Mouse (Mus musculus) hindbrain, postnatal 0 days (tissue): ENCODE results near the gene Dynlt1c. TPM values are rescaled to one million over a fixed set of nuclear protein-coding genes. Genes with fewer than 3 reads are reported as not detected.
"Not testable (repeated sequence)": the region's sequence is repeated elsewhere in the genome, so short reads cannot be mapped to it uniquely, and the experiment has no call there.

Experiments used
- ATAC-seq: fragments of 200-750 bp; cut with Nextera tagmentation; 2 replicates; pipeline ENCODE4 v1.8.0; 2017; ENCODE audit warnings: mild to moderate bottlenecking, moderate TSS enrichment, moderate library complexity
- DNase-seq: peaks from one replicate; pipeline ENCODE4 v3.0.0-alpha.2; 2015; ENCODE audit warnings: low spot score
- H3K27ac ChIP-seq: fragments of 300-500 bp; sonication (generic); 2 replicates; pipeline ENCODE4 v1.5.1; 2014; ENCODE audit warnings: mild to moderate bottlenecking
- H3K27me3 ChIP-seq: fragments of 300-500 bp; sonication (generic); 2 replicates; pipeline ENCODE4 v1.6.1; 2014; ENCODE audit warnings: low read length, mixed read lengths; ENCODE audit not compliant: insufficient read depth
- H3K36me3 ChIP-seq: fragments of 300-500 bp; sonication (generic); 2 replicates; pipeline ENCODE4 v1.6.1; 2014; ENCODE audit warnings: low read length, mixed read lengths; ENCODE audit not compliant: insufficient read depth
- H3K4me1 ChIP-seq: fragments of 300-500 bp; sonication (generic); 2 replicates; pipeline ENCODE4 v1.6.1; 2014; ENCODE audit warnings: antibody characterized with exemption, low read length, mixed read lengths; ENCODE audit not compliant: insufficient read depth
- H3K4me2 ChIP-seq: fragments of 300-500 bp; sonication (generic); 2 replicates; pipeline ENCODE4 v1.6.1; 2014; ENCODE audit warnings: low read depth, mild to moderate bottlenecking, low read length, moderate library complexity, mixed read lengths
- H3K4me3 ChIP-seq: fragments of 300-500 bp; sonication (generic); 2 replicates; pipeline ENCODE4 v1.5.1; 2014; ENCODE audit warnings: low read length
- H3K9ac ChIP-seq: fragments of 300-500 bp; sonication (generic); replicated peaks from 2 replicates; pipeline ENCODE4 v1.6.1; 2014; ENCODE audit warnings: mild to moderate bottlenecking, low read length, moderate library complexity, mixed read lengths
- H3K9me3 ChIP-seq: fragments of 300-500 bp; sonication (generic); 2 replicates; pipeline ENCODE4 v1.6.1; 2016; ENCODE audit warnings: low read length, mixed read lengths
- WGBS: fragments of 180-500 bp; shearing (Covaris S2); extraction: QIAGEN DNeasy Blood & Tissue Kit; methylation state at CpG from one replicate; pipeline ENCODE4 v1.1.7; 2014; 5-methylcytosine and 5-hydroxymethylcytosine counted together
- polyA plus RNA-seq: library from polyadenylated mRNA; unstranded; fragments of >200 nt; fragmentation: Nextera tagmentation; extraction: Ambion mirVana; gene quantifications from 2 replicates; pipeline ENCODE4 v1.2.1, GENCODE M21; 2015
- total RNA-seq: library from RNA; depleted of rRNA; stranded (reverse); fragments of >200 nt; gene quantifications from 2 replicates; pipeline ENCODE4 v1.2.3, GENCODE M21; 2014; rRNA removed

Gene Dynlt1c
- total RNA-seq (15.4 and 20.5 TPM in 2 replicates), polyA plus RNA-seq (14.7 and 22.5 TPM in 2 replicates)

DNA sequence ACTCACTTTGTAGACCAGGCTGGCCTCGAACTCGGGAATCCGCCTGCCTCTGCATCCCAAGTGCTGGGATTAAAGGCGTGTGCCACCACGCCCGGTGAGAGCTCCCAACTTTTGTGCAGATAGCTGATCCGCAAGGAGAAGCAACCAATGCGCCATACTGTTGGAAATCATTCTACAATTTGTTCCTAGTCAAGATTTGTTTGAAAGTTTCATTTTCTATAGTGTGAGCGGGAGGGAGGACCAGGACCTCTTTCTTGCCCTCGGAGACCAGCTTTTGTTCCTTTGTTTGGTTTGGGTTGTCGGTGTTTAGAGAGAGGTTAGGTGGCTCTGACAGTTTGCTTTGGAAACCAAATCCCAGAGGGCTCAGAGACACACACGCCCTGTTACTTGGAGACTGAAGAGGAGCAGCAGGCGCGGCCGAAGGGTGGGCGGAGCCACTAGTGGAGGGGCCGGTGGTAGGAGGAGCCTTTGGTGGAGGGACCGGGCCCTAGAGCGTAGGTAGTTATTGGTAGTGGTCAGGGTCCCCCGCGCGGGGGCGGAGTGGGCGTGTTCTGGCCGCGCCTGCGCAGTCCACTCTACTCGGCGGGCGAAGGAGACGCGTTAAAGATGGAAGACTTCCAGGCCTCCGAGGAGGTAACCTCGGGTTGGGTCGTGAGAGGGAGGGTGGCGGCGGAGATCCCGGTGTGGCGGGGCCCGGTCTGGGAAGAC, at the start of gene Dynlt1c:
Gene Dynlt1c (plus strand): TSS at position 468 of the 708 bp plus-strand sequence.
- Histone ChIP-seq H3K4me2 (peak within 1 kb of the TSS; percentile 39; the same call in 1 of the 2 replicates), H3K27ac (0 out of 2 replicates have a peak within 1 kb of the TSS, but pooled peaks have one; percentile 58), H3K4me3 (peak within 1 kb of the TSS; percentile 16; the same call in 1 of the 2 replicates)
- peak; percentile 97 for ATAC-seq
- not testable (repeated sequence) for H3K9ac ChIP-seq, H3K4me1 ChIP-seq, H3K36me3 ChIP-seq, H3K9me3 ChIP-seq, H3K27me3 ChIP-seq
- DNase-seq: peak; percentile 83
- 10% methylated on average over 22 of the region's 40 CpGs for WGBS

DNA sequence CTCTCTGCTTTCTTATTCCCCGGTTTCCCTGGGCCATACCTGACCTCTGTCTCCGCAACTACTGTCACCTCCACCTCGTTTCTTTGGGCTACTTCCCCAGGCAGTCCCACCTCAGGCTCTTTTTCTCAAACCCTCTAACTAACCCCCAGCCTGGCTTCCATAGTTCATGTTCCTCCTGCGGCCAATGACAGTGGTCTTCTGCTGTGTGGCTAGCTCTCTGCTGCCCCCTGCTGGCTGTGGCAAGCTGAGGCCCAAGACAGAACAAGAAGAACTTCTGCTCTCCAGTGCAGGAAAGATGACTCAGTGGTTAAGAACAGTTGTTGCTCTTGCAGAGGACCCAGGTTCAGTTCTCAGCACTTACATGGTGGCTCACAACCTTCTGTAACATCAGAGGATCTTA, 47.7 kb upstream of the Dynlt1c start:
- H3K27me3 ChIP-seq, DNase-seq, H3K36me3 ChIP-seq, H3K4me2 ChIP-seq, H3K27ac ChIP-seq, H3K9me3 ChIP-seq, H3K4me3 ChIP-seq, H3K9ac ChIP-seq, H3K4me1 ChIP-seq: not testable (repeated sequence)
- WGBS: no CpG with 5 or more reads among the region's 4 CpGs
- peak; percentile 66 for ATAC-seq

- H3K27me3 ChIP-seq, H3K4me1 ChIP-seq, H3K4me3 ChIP-seq, H3K9me3 ChIP-seq, H3K27ac ChIP-seq, H3K9ac ChIP-seq, H3K36me3 ChIP-seq, DNase-seq, ATAC-seq, H3K4me2 ChIP-seq: not testable (repeated sequence)
- no CpG with 5 or more reads among the region's 5 CpGs for WGBS
These were observed 47.2 kb upstream of the Dynlt1c start for GRCm38 (mm10) chr17:6554243-6554642.

- H3K9me3 ChIP-seq, H3K4me3 ChIP-seq, H3K4me1 ChIP-seq, H3K9ac ChIP-seq, H3K36me3 ChIP-seq, DNase-seq, H3K27me3 ChIP-seq, H3K27ac ChIP-seq, H3K4me2 ChIP-seq: not testable (repeated sequence)
- ATAC-seq: peak; percentile 65
- no CpG with 5 or more reads among the region's 4 CpGs for WGBS
These were observed 41.9 kb upstream of the Dynlt1c start for GRCm38 (mm10) chr17:6559447-6560133.

DNA sequence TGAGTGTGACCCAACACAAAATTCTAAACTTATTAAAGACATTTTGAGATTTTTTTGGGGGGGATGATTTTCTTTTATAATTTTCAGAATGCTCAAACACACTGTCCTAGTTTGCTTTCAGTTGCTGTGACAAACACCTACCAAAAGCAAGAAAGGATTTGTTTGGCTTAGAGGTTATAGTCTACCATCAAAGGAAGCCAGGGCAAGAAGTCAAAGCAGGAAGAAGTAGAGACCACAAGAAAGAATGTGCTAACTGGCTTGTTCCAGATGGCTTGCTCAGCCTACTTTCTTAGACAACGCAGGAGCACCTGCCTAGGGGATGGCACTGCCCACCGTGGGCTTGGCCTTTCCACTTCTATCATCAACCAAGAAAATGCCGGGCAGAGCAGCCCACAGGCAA, 36.6 kb upstream of the Dynlt1c start:
- not testable (repeated sequence) for H3K36me3 ChIP-seq, H3K27ac ChIP-seq, H3K4me2 ChIP-seq, DNase-seq, ATAC-seq, H3K9ac ChIP-seq, H3K4me3 ChIP-seq, H3K4me1 ChIP-seq, H3K27me3 ChIP-seq, H3K9me3 ChIP-seq
- WGBS: 82% methylated on average over 3 of the region's 3 CpGs

DNA sequence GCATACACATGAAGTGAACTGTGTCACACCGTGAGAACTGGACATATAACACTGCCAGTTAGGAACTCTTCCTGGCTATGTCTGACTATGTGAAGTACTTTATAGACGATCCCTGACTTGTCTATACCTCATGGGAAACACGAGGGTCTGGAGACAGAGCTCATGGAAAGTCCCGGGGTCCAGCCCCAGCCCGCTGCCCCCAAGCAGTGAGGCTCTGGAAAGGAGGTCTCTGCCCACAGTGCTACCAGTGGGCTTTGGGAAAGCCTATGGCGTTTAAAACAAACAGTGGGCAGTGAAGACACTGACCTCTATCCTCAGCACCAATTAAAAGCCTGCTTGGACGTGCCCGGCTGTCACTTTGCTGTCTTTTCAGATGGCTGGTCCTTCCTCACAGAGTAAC, 33.6 kb upstream of the Dynlt1c start:
- not testable (repeated sequence) for H3K9me3 ChIP-seq, H3K4me3 ChIP-seq, DNase-seq, H3K9ac ChIP-seq, H3K4me1 ChIP-seq, H3K27ac ChIP-seq, H3K36me3 ChIP-seq, ATAC-seq, H3K27me3 ChIP-seq, H3K4me2 ChIP-seq
- 79% methylated on average over 3 of the region's 8 CpGs for WGBS

- H3K36me3 ChIP-seq: not testable (repeated sequence)
- 91% methylated on average over 9 of the region's 11 CpGs for WGBS
These were observed 30.2 kb upstream of the Dynlt1c start for GRCm38 (mm10) chr17:6571296-6571695.

GRCm38 (mm10) chr17:6572202-6572601, 29.3 kb upstream of the Dynlt1c start:
- H3K9ac ChIP-seq, ATAC-seq, H3K36me3 ChIP-seq, H3K4me3 ChIP-seq, H3K27me3 ChIP-seq, H3K27ac ChIP-seq, H3K4me1 ChIP-seq, H3K9me3 ChIP-seq, H3K4me2 ChIP-seq: not testable (repeated sequence)
- WGBS: no CpG with 5 or more reads among the region's 1 CpGs
- peak; percentile 1 for DNase-seq

More at GRCm38 (mm10) chr17:6571296-6571695, 30.2 kb upstream of the Dynlt1c start:
- not testable (repeated sequence) for H3K4me2 ChIP-seq, H3K4me1 ChIP-seq, H3K9ac ChIP-seq, H3K27ac ChIP-seq, H3K4me3 ChIP-seq, H3K27me3 ChIP-seq, ATAC-seq, DNase-seq, H3K9me3 ChIP-seq

DNA sequence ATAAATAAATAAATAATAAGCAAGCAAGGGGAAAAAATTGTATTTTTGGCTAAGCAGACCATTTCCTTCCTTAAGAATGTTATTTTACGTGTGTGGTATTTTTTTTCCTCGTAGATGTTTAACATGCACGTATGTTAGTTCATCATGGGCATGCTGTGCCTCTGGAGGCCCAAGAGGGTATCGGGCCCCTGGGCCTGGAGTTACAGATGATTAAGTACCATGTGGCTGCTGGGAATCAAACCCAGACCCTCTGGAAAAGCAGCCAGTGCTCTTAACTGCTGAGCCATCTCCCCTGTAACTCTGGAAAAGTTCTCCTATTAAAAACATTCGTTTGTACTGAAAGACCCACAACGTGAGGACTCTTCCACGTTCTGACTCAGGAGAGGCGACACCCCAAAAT, 26.1 kb upstream of the Dynlt1c start:
- not testable (repeated sequence) for H3K4me2 ChIP-seq, H3K9me3 ChIP-seq, H3K27ac ChIP-seq, H3K9ac ChIP-seq, H3K4me1 ChIP-seq, H3K4me3 ChIP-seq, H3K27me3 ChIP-seq, H3K36me3 ChIP-seq, ATAC-seq, DNase-seq
- WGBS: 93% methylated on average over 8 of the region's 8 CpGs

- H3K27me3 ChIP-seq, H3K36me3 ChIP-seq, ATAC-seq, H3K9ac ChIP-seq, H3K27ac ChIP-seq, H3K4me3 ChIP-seq, H3K4me2 ChIP-seq, H3K9me3 ChIP-seq, DNase-seq, H3K4me1 ChIP-seq: not testable (repeated sequence)
- WGBS: no CpG with 5 or more reads among the region's 6 CpGs
These were observed 12.8 kb upstream of the Dynlt1c start for GRCm38 (mm10) chr17:6588672-6589071.
